In genomic region chr4:155332253-155332652, GRCm38 (mm10) we compare ENCODE assay signal across 20 mouse cellular contexts. TPM values are rescaled to one million over a fixed set of nuclear protein-coding genes. Genes with fewer than 3 reads are reported as not detected.
"Had no signal": no experiment of that assay in that cellular context is flagged by ENCODE, and none has a peak within 500 bp of the region (broad histone marks: within the 10 kb centered on the region; RNA-seq: fewer than 3 reads in every experiment).

No protein-coding gene starts in this region.

- H3K4me1 ChIP-seq: intestine, embryonic 15.5 days; kidney, embryonic 15.5 days; limb, embryonic 12.5 days; limb, embryonic 15.5 days; midbrain, embryonic 12.5 days; neural tube, embryonic 12.5 days; neural tube, embryonic 15.5 days had no signal

- H3K4me3 ChIP-seq: intestine, embryonic 15.5 days; kidney, embryonic 15.5 days; limb, embryonic 12.5 days; limb, embryonic 15.5 days; midbrain, embryonic 12.5 days; midbrain, embryonic 15.5 days; neural tube, embryonic 12.5 days; neural tube, embryonic 15.5 days had no signal

- H3K27ac ChIP-seq: intestine, embryonic 15.5 days; kidney, embryonic 15.5 days; limb, embryonic 12.5 days; limb, embryonic 15.5 days; liver, embryonic 14.5 days; macrophage; midbrain, embryonic 12.5 days; midbrain, embryonic 15.5 days; neural tube, embryonic 12.5 days; neural tube, embryonic 15.5 days; stomach, postnatal 0 days had no signal

- DNase-seq: kidney, adult 11 months; kidney, adult 8-10 months; kidney, postnatal 25 days; left cerebral cortex, postnatal 4 days; liver, postnatal 0 days; lung, embryonic 14.5 days; retina, postnatal 1 day; right cerebral cortex, postnatal 4 days; thymus, postnatal 25 days had no signal

RNA-seq across cellular contexts. Expression of gene Prkcz, which starts 28.9 kb away (rescaled TPM):
- polyA plus RNA-seq: macrophage had no signal
